Mouse (Mus musculus) liver, adult 2 months (tissue): ENCODE data around the gene Trio.

Experiments
- CTCF ChIP-seq: fragments of 200-500 bp; IDR thresholded peaks from 2 replicates; pipeline ENCODE4 v1.5.1; 2011; ENCODE audit warnings: low read depth, low read length, control low read depth
- POLR2A ChIP-seq: fragments of 200-500 bp; IDR thresholded peaks from 2 replicates; pipeline ENCODE4 v1.6.1; 2011; ENCODE audit warnings: low read length, control low read depth; ENCODE audit not compliant: insufficient read depth; ENCODE audit errors: extremely low read depth

DNA sequence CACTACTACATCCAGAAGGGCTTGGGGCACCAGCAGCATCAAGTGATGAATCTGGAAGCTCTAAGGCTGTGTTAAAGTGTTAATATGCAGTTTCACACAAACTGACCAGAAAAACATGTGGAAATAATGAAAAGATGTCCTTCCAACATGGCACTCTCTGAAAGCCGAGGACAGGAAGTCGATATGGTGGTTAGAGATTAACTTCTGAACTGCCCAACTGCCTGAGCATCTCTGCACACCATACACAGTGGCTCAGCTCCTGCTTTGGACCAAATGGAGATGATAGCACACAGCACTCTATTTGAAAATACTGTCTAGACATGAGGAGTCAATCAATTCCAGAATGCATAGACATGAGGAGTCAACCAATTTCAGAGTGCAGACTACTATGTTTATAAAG is 40.8 kb downstream of the Trio start:
- TF ChIP-seq POLR2A (no peak), CTCF (no peak)
